Comparison of ENCODE assay signal across 30 mouse cellular contexts in the genomic region with DNA sequence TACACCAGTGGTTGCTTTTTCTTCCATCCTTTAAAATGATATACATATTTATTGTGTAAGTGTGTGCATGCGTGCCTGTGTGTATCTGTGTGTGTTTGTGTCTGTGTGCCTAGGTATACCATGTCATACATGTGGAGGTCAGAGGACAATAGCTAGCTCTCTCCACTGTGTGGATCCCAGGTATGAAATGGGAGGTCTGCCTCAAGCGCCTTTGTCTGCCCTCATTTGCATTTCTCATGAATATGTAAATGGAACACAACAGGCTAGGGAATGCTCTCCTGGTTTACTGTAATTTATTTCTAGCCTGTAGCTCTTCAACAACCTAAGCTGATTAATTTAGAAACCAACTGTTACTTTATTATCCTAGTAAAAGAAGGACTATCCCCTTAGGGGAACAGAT. TPM values are rescaled to one million over a fixed set of nuclear protein-coding genes. Genes with fewer than 3 reads are reported as not detected.
DNase-seq lines count a peak whose midpoint lies in the region; ATAC-seq lines count a peak whose summit lies in the region.
"Had no signal": no experiment of that assay in that cellular context is flagged by ENCODE, and none has a peak within 500 bp of the region (broad histone marks: within the 10 kb centered on the region; RNA-seq: fewer than 3 reads in every experiment).

No protein-coding gene starts in this region.

- no peak overlapping the region for H3K4me2 ChIP-seq in hindbrain, embryonic 11.5 days (replicated peaks; ENCODE audit: low read depth, low read length)
- H3K4me2 ChIP-seq in hindbrain, embryonic 12.5 days (replicated peaks), result no peak overlapping the region
- H3K4me2 ChIP-seq in hindbrain, embryonic 16.5 days (ENCODE audit: low read length), result no peak overlapping the region
- no peak overlapping the region for H3K4me2 ChIP-seq in neural tube, embryonic 13.5 days
- H3K4me2 ChIP-seq: heart, embryonic 11.5 days; liver, embryonic 13.5 days; stomach, embryonic 15.5 days had no signal

- peak; percentile 60 for ATAC-seq in hindbrain, embryonic 11.5 days (ENCODE audit: low FRiP score)
- peak; percentile 55; the same call in 1 of the 2 replicates for ATAC-seq in hindbrain, embryonic 12.5 days (ENCODE audit: low FRiP score)
- ATAC-seq in hindbrain, embryonic 16.5 days, result peak; percentile 32; the same call in 1 of the 2 replicates
- ATAC-seq in neural tube, embryonic 13.5 days (ENCODE audit: low read depth), result peak; percentile 66; the same call in 1 of the 2 replicates
- ATAC-seq: activated CD4-positive, CD25-positive, alpha-beta regulatory T cell, adult 4 months; intestine, postnatal 0 days had no signal

- no peaks in the 10 kb centered on the region for H3K4me1 ChIP-seq in hindbrain, embryonic 11.5 days (replicated peaks; ENCODE audit: control insufficient read depth, insufficient read depth, low read length)
- no peaks in the 10 kb centered on the region for H3K4me1 ChIP-seq in hindbrain, embryonic 10.5 days (replicated peaks)
- no peaks in the 10 kb centered on the region for H3K4me1 ChIP-seq in hindbrain, embryonic 12.5 days
- no peaks in the 10 kb centered on the region for H3K4me1 ChIP-seq in hindbrain, embryonic 16.5 days (ENCODE audit: control insufficient read depth, insufficient read depth, low read depth, low read length)
- H3K4me1 ChIP-seq in neural tube, embryonic 13.5 days (replicated peaks), result no peaks in the 10 kb centered on the region
- H3K4me1 ChIP-seq: liver, embryonic 13.5 days; stomach, embryonic 15.5 days had no signal

- no peak overlapping the region for H3K27ac ChIP-seq in hindbrain, embryonic 11.5 days (ENCODE audit: low read depth, low read length)
- H3K27ac ChIP-seq in hindbrain, embryonic 10.5 days, result no peak overlapping the region
- no peak overlapping the region for H3K27ac ChIP-seq in hindbrain, embryonic 12.5 days
- H3K27ac ChIP-seq in hindbrain, embryonic 16.5 days (ENCODE audit: low read depth, low read length), result no peak overlapping the region
- no peak overlapping the region for H3K27ac ChIP-seq in neural tube, embryonic 13.5 days (replicated peaks)
- H3K27ac ChIP-seq: gastrocnemius, adult 2 months; liver, embryonic 13.5 days; stomach, embryonic 15.5 days had no signal

- intact Hi-C loops in gastrocnemius, postnatal 14 days (cut with DNase I; ENCODE audit: low total_unique reads), result no loop called here

- no peak overlapping the region for H3K9ac ChIP-seq in hindbrain, embryonic 11.5 days (ENCODE audit: low read depth, low read length)
- H3K9ac ChIP-seq in hindbrain, embryonic 12.5 days, result no peak overlapping the region
- H3K9ac ChIP-seq in hindbrain, embryonic 16.5 days (ENCODE audit: low read depth, low read length), result no peak overlapping the region
- no peak overlapping the region for H3K9ac ChIP-seq in neural tube, embryonic 13.5 days
- H3K9ac ChIP-seq: liver, embryonic 13.5 days; stomach, embryonic 15.5 days had no signal

- H3K27me3 ChIP-seq in hindbrain, embryonic 11.5 days (ENCODE audit: control insufficient read depth, insufficient read depth, low read length), result no peaks in the 10 kb centered on the region
- H3K27me3 ChIP-seq in hindbrain, embryonic 10.5 days (ENCODE audit: insufficient read depth, poor library complexity, severe bottlenecking), result no peaks in the 10 kb centered on the region
- no peaks in the 10 kb centered on the region for H3K27me3 ChIP-seq in hindbrain, embryonic 12.5 days
- no peaks in the 10 kb centered on the region for H3K27me3 ChIP-seq in hindbrain, embryonic 16.5 days (replicated peaks; ENCODE audit: control insufficient read depth, insufficient read depth, low read length)
- H3K27me3 ChIP-seq in neural tube, embryonic 13.5 days, result no peaks in the 10 kb centered on the region
- H3K27me3 ChIP-seq: CH12.LX; liver, embryonic 13.5 days; stomach, embryonic 15.5 days had no signal

- no peak overlapping the region for H3K4me3 ChIP-seq in hindbrain, embryonic 11.5 days (ENCODE audit: low read depth, low read length)
- H3K4me3 ChIP-seq in hindbrain, embryonic 10.5 days, result no peak overlapping the region
- no peak overlapping the region for H3K4me3 ChIP-seq in hindbrain, embryonic 12.5 days
- H3K4me3 ChIP-seq in hindbrain, embryonic 16.5 days (ENCODE audit: low read length), result no peak overlapping the region
- H3K4me3 ChIP-seq in neural tube, embryonic 13.5 days, result no peak overlapping the region
- H3K4me3 ChIP-seq: gastrocnemius, adult 2 months; liver, embryonic 13.5 days; stomach, embryonic 15.5 days had no signal

- H3K36me3 ChIP-seq in hindbrain, embryonic 11.5 days (ENCODE audit: control insufficient read depth, insufficient read depth, low read length), result no peaks in the 10 kb centered on the region
- H3K36me3 ChIP-seq in hindbrain, embryonic 10.5 days, result no peaks in the 10 kb centered on the region
- no peaks in the 10 kb centered on the region for H3K36me3 ChIP-seq in hindbrain, embryonic 12.5 days
- H3K36me3 ChIP-seq in hindbrain, embryonic 16.5 days (ENCODE audit: control insufficient read depth, insufficient read depth, low read length), result no peaks in the 10 kb centered on the region
- H3K36me3 ChIP-seq in neural tube, embryonic 13.5 days, result no peaks in the 10 kb centered on the region
- H3K36me3 ChIP-seq: G1E; liver, embryonic 13.5 days; stomach, embryonic 15.5 days had no signal

- no peak for DNase-seq in hindbrain, embryonic 11.5 days (ENCODE audit: low spot score)
- DNase-seq in hindbrain, embryonic 10.5 days (ENCODE audit: low spot score), result no peak
- DNase-seq in thymus, adult 18-20 months, result no peak
- no peak for DNase-seq in gastrocnemius, postnatal 14 days
- DNase-seq: adrenal gland, adult 8-10 months; B cell, adult 2 months; cerebellum, adult 2 months; gastrocnemius, adult 2 months; kidney, postnatal 25 days; layer of hippocampus, adult 9-11 months; liver, embryonic 13.5 days; lung, adult 2 months; lung, postnatal 14 days; right cerebral cortex, adult 18-20 months; right cerebral cortex, postnatal 4 days; thymus, adult 2 months had no signal

- no peaks in the 10 kb centered on the region for H3K9me3 ChIP-seq in hindbrain, embryonic 11.5 days (ENCODE audit: control insufficient read depth, low read length)
- no peaks in the 10 kb centered on the region for H3K9me3 ChIP-seq in hindbrain, embryonic 10.5 days
- H3K9me3 ChIP-seq in hindbrain, embryonic 12.5 days (replicated peaks), result no peaks in the 10 kb centered on the region
- H3K9me3 ChIP-seq in hindbrain, embryonic 16.5 days (ENCODE audit: control insufficient read depth, low read length), result no peaks in the 10 kb centered on the region
- no peaks in the 10 kb centered on the region for H3K9me3 ChIP-seq in neural tube, embryonic 13.5 days
- H3K9me3 ChIP-seq: G1E; liver, embryonic 13.5 days; stomach, embryonic 15.5 days had no signal

- 73% methylated on average over 2 of the region's 2 CpGs for WGBS in hindbrain, embryonic 11.5 days
- 73% methylated on average over 2 of the region's 2 CpGs for WGBS in hindbrain, embryonic 10.5 days
- 63% methylated on average over 2 of the region's 2 CpGs for WGBS in hindbrain, embryonic 12.5 days
- 50% methylated on average over 2 of the region's 2 CpGs for WGBS in hindbrain, embryonic 16.5 days
- 49% methylated on average over 2 of the region's 2 CpGs for whole genome bisulfite sequencing in neural tube, embryonic 13.5 days

RNA-seq across cellular contexts. Expression of gene Tmem177, which starts 41.7 kb away (rescaled TPM):
- polyA plus RNA-seq in hindbrain, embryonic 11.5 days (2014; fragmentation: Nextera tagmentation; extraction: Ambion mirVana), result 8.7 and 9.2 TPM in 2 replicates
- polyA plus RNA-seq in hindbrain, embryonic 10.5 days (2016; fragmentation: Nextera tagmentation; extraction: Ambion mirVana), result 11.9 and 12.8 TPM in 2 replicates
- 8.4 and 9.3 TPM in 2 replicates for polyA plus RNA-seq in hindbrain, embryonic 12.5 days (2016; fragmentation: Nextera tagmentation; extraction: Ambion mirVana)
- polyA plus RNA-seq in hindbrain, embryonic 16.5 days (2015; fragmentation: Nextera tagmentation; extraction: Ambion mirVana), result 6.6 and 8.3 TPM in 2 replicates
- polyA plus RNA-seq in neural tube, embryonic 13.5 days (2015; fragmentation: Nextera tagmentation; extraction: Ambion mirVana), result 6.9 and 7.2 TPM in 2 replicates
- total RNA-seq in gastrocnemius, postnatal 14 days (2021), result 1 to 10 TPM; 4.0 to 5.3 TPM

RNA-seq across cellular contexts. Expression of gene Cfap221, which starts 42.4 kb away (rescaled TPM):
- polyA plus RNA-seq in hindbrain, embryonic 11.5 days (2014; fragmentation: Nextera tagmentation; extraction: Ambion mirVana), result 0.07 and 0.20 TPM in 2 replicates
- 0.37 and 0.52 TPM in 2 replicates for polyA plus RNA-seq in hindbrain, embryonic 10.5 days (2016; fragmentation: Nextera tagmentation; extraction: Ambion mirVana)
- 0.23 and 0.56 TPM in 2 replicates for polyA plus RNA-seq in hindbrain, embryonic 12.5 days (2016; fragmentation: Nextera tagmentation; extraction: Ambion mirVana)
- 0.29 and 0.34 TPM in 2 replicates for polyA plus RNA-seq in hindbrain, embryonic 16.5 days (2015; fragmentation: Nextera tagmentation; extraction: Ambion mirVana)
- 0.32 TPM in 1 of 2 replicates, not detected in the other for polyA plus RNA-seq in neural tube, embryonic 13.5 days (2015; fragmentation: Nextera tagmentation; extraction: Ambion mirVana)
- not detected for total RNA-seq in gastrocnemius, postnatal 14 days (2021)
- total RNA-seq: CH12.LX; G1E; gastrocnemius, adult 2 months; granulocyte monocyte progenitor cell, adult 5-6 weeks; megakaryocyte progenitor cell, adult 5-6 weeks; monocyte, adult 5-6 weeks had no signal
- polyA plus RNA-seq: activated CD4-positive, CD25-positive, alpha-beta regulatory T cell, adult 4 months; G1E; heart, postnatal 0 days; intestine, postnatal 0 days; liver, embryonic 13.5 days; neural tube, embryonic 11.5 days; thymus, adult 2 months had no signal

RNA-seq across cellular contexts. Expression of gene Sctr, which starts 52.0 kb away (rescaled TPM):
- polyA plus RNA-seq in hindbrain, embryonic 11.5 days (2014; fragmentation: Nextera tagmentation; extraction: Ambion mirVana), result 0.31 and 0.73 TPM in 2 replicates
- polyA plus RNA-seq in hindbrain, embryonic 10.5 days (2016; fragmentation: Nextera tagmentation; extraction: Ambion mirVana), result 0.30 and 0.61 TPM in 2 replicates
- polyA plus RNA-seq in hindbrain, embryonic 12.5 days (2016; fragmentation: Nextera tagmentation; extraction: Ambion mirVana), result 0.78 and 1.0 TPM in 2 replicates
- 0.76 and 0.92 TPM in 2 replicates for polyA plus RNA-seq in hindbrain, embryonic 16.5 days (2015; fragmentation: Nextera tagmentation; extraction: Ambion mirVana)
- polyA plus RNA-seq in neural tube, embryonic 13.5 days (2015; fragmentation: Nextera tagmentation; extraction: Ambion mirVana), result 0.58 and 0.61 TPM in 2 replicates
- total RNA-seq in gastrocnemius, postnatal 14 days (2021), result 1 to 10 TPM; 2.0 to 2.3 TPM
- total RNA-seq: CH12.LX; G1E; granulocyte monocyte progenitor cell, adult 5-6 weeks; megakaryocyte progenitor cell, adult 5-6 weeks; monocyte, adult 5-6 weeks had no signal
- polyA plus RNA-seq: G1E; heart, embryonic 11.5 days; heart, postnatal 0 days; liver, embryonic 13.5 days had no signal
